Mouse (Mus musculus): ENCODE measurements around the gene Egfl8. TPM values are rescaled to one million over a fixed set of nuclear protein-coding genes. Genes with fewer than 3 reads are reported as not detected.
A peak's percentile ranks its signal among the peaks of the same experiment; 100 is the strongest.

Gene Egfl8
- polyA plus RNA-seq, 1 experiment = 1.1 TPM

DNA sequence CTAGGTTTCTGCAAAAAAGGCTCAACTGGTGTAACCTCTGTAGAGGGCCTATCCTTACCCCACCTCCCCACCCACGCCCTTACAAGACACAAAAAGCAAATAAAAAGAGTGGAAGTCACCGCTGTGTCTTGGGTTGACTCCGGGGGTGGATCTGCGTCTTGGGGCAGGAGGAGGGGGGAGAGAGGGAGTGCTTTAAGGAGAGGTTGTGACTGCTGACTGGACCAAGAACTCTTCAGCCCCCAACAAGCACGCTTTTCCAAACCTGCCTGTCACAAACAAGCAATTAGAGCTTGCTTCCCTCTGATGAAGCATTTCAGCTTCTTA, 12.8 kb upstream of the Egfl8 start:
- TF ChIP-seq EP300 (IDR thresholded peaks at IDR 0.05; ENCODE audit: insufficient read depth, low read depth, low read length) = no peak
- TF ChIP-seq POLR2A (IDR thresholded peaks at IDR 0.05; ENCODE audit: insufficient read depth, low read length) = no peak
- TF ChIP-seq CTCF (IDR thresholded peaks at IDR 0.05; ENCODE audit: low read depth, low read length) = no peak
- Histone ChIP-seq H3K9ac (ENCODE audit: low read depth, poor library complexity, severe bottlenecking) (no peak overlapping the region), H3K9me3 (replicated peaks; ENCODE audit: control insufficient read depth, insufficient read depth, low read length, poor library complexity, severe bottlenecking) (no peaks in the 10 kb centered on the region), H3K4me3 (ENCODE audit: low read depth, low read length) (no peak overlapping the region), H3K36me3 (ENCODE audit: control insufficient read depth, insufficient read depth, low read length, poor library complexity, severe bottlenecking) (no peaks in the 10 kb centered on the region), H3K27me3 (ENCODE audit: control insufficient read depth, insufficient read depth, low read length, poor library complexity, severe bottlenecking) (peaks cover 4% of the 10 kb centered on the region; the same call in 1 of the 2 replicates), H3K27ac (ENCODE audit: insufficient read depth, low read length) (no peak overlapping the region), H3K4me1 (ENCODE audit: control insufficient read depth, insufficient read depth, low read length) (peaks cover 1% of the 10 kb centered on the region)

DNA sequence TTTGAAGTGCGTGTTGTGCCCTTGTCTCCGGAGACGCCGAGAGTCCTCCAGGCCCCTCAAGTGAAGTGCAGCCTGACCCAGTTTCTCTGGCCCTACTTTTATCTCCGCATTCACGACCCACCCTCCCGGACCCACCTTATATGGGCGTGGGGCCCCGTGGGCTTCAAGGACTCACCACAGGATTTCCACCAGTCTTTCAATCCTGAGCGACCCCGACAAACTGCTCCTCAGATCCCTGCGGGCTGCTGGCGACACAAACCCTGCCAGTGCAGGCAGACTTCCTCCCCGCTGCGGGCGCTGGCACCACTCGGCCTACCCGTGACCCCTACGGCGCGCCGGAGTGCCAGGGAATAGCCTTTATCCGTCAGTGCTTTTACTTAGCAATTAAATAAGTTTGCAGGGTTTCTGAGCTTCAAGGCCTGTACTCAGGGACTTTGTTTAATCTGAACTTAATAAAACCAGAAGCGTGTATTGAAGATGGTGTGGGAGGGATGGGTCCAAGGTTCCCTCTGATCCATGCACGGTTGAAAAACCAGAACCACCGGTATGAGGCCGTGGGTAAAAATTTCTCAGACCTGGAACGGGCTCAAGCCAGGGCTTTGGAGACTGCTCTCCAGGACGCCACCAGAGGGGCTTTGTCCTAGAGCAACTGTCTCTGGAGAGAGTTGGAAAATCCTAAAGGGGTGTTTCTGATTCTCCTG, 12.3 kb upstream of the Egfl8 start, which contains the start of gene Ppt2:
Gene Ppt2, minus strand, starts transcription at position 568 of the 701 bp plus-strand sequence.
- H3K4me1 ChIP-seq (ENCODE audit: control insufficient read depth, insufficient read depth, low read length) = peaks cover 1% of the 10 kb centered on the region
- H3K9me3 ChIP-seq (replicated peaks; ENCODE audit: control insufficient read depth, insufficient read depth, low read length, poor library complexity, severe bottlenecking) = no peaks in the 10 kb centered on the region
- no peak within 1 kb of the TSS for H3K27ac ChIP-seq (ENCODE audit: insufficient read depth, low read length)
- H3K4me3 ChIP-seq (ENCODE audit: low read depth, low read length) = peak within 1 kb of the TSS; percentile 80
- H3K27me3 ChIP-seq (ENCODE audit: control insufficient read depth, insufficient read depth, low read length, poor library complexity, severe bottlenecking) = peaks cover 4% of the 10 kb centered on the region; the same call in 1 of the 2 replicates
- H3K36me3 ChIP-seq (ENCODE audit: control insufficient read depth, insufficient read depth, low read length, poor library complexity, severe bottlenecking) = no peaks in the 10 kb centered on the region
- peak within 1 kb of the TSS; percentile 73 for H3K9ac ChIP-seq (ENCODE audit: low read depth, poor library complexity, severe bottlenecking)
- TF ChIP-seq CTCF (IDR thresholded peaks at IDR 0.05; ENCODE audit: low read depth, low read length) (no peak), EP300 (IDR thresholded peaks at IDR 0.05; ENCODE audit: insufficient read depth, low read depth, low read length) (no peak), POLR2A (IDR thresholded peaks at IDR 0.05; ENCODE audit: insufficient read depth, low read length) (no peak)

DNA sequence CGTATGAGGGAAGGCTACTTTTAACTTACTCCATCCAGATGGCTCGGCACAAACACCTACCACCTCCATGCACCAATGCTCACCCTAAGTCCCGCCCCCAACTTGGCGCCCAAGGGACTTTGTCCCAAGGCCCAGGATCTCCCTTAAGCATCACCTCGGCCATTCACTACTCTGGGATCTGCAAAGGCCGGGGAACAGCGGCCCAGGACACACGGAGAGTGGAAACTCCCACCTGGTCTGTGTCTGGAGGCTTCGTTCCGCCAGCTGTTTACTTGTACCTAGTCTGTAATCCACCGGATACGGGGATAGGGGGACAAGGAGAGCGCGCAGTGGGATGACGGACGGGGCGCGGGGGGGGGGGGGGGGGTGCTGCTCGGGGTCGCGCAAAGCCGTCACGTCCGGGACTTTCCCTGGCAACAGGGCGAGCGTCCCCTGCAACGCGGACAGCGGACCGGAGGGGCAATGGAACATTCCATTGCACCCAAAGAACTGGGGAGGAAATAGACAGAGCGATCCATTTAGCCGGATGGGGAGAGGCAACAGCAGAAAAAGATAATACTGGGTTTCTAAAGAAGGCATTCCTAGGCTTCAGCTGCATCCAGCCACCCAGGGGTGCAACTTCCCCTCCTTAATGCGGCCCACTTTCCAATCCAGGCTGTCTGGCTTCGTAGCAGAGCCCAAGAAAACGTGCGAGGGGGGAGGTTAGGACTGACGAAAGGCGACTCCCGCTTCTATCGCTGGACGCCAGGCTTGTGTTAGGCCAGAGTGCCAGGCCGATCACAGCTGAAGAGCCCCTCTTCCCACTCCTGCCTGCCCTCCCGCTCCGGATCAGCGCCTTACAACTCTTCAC, 11.5 kb upstream of the Egfl8 start:
- H3K9me3 ChIP-seq (replicated peaks; ENCODE audit: control insufficient read depth, insufficient read depth, low read length, poor library complexity, severe bottlenecking) = no peaks in the 10 kb centered on the region
- H3K27ac ChIP-seq (ENCODE audit: insufficient read depth, low read length) = no peak overlapping the region
- peak overlapping the region; percentile 73 for H3K9ac ChIP-seq (ENCODE audit: low read depth, poor library complexity, severe bottlenecking)
- no peaks in the 10 kb centered on the region for H3K36me3 ChIP-seq (ENCODE audit: control insufficient read depth, insufficient read depth, low read length, poor library complexity, severe bottlenecking)
- peak overlapping the region; percentile 85 for H3K4me3 ChIP-seq (ENCODE audit: low read depth, low read length)
- H3K27me3 ChIP-seq (ENCODE audit: control insufficient read depth, insufficient read depth, low read length, poor library complexity, severe bottlenecking) = peaks cover 4% of the 10 kb centered on the region; the same call in 1 of the 2 replicates
- TF ChIP-seq CTCF (IDR thresholded peaks at IDR 0.05; ENCODE audit: low read depth, low read length) (no peak), POLR2A (IDR thresholded peaks at IDR 0.05; ENCODE audit: insufficient read depth, low read length) (no peak), EP300 (IDR thresholded peaks at IDR 0.05; ENCODE audit: insufficient read depth, low read depth, low read length) (no peak)
- H3K4me1 ChIP-seq (ENCODE audit: control insufficient read depth, insufficient read depth, low read length) = peaks cover 1% of the 10 kb centered on the region

DNA sequence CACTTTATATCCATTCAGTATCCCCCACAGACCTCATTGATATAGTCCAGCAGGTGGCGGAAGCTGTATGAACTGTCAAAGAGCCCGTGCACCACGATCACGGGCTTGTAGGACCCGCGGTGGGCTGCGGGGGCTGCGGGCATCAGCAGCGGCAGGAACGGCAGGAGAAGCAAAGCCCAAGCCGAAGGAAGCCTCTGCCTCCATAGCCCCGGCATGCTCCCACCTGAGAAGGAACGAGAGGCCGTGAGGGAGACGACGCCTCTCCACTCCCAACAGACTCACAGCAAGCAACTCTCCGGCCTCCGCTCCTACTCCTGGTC, 11.0 kb upstream of the Egfl8 start:
- peak overlapping the region; percentile 85 for H3K4me3 ChIP-seq (ENCODE audit: low read depth, low read length)
- peaks cover 1% of the 10 kb centered on the region for H3K4me1 ChIP-seq (ENCODE audit: control insufficient read depth, insufficient read depth, low read length)
- no peaks in the 10 kb centered on the region for H3K36me3 ChIP-seq (ENCODE audit: control insufficient read depth, insufficient read depth, low read length, poor library complexity, severe bottlenecking)

DNA sequence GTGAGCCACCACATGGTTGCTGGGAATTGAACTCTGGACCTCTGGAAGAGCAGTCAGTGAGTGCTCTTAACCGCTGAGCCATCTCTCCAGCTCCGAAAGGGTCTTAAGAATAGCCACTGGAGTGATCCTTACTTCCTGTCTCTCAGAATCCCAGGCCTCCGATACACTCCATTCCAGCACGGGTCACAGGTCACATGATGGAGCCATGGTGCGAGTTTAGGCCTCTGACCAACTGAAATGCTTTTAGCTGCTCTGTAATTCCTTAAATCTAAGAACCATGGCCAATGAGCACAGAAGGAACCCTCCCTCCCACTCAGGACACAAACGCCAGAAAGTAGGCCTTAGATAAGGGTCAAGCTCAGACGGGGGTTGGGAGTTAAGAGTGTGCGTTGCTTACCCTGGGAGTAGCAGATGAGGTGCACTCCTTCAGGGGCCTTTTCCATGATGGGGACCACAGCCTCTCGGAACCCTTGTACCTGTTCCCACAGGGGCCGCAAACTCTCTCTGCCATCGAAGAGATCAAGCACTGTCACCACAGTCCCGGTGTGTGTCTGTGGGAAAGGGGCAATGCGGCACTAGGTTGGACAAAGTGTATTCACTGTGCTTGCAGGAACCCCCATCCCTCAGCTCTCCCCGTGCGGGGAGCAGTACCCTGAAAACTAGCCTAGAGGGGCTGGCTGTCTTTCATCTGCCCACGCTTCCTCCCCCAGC, 10.4 kb upstream of the Egfl8 start:
- peaks cover 4% of the 10 kb centered on the region; the same call in 1 of the 2 replicates for H3K27me3 ChIP-seq (ENCODE audit: control insufficient read depth, insufficient read depth, low read length, poor library complexity, severe bottlenecking)
- no peaks in the 10 kb centered on the region for H3K9me3 ChIP-seq (replicated peaks; ENCODE audit: control insufficient read depth, insufficient read depth, low read length, poor library complexity, severe bottlenecking)
- H3K4me1 ChIP-seq (ENCODE audit: control insufficient read depth, insufficient read depth, low read length) = peaks cover 1% of the 10 kb centered on the region
- peak overlapping the region; percentile 85 for H3K4me3 ChIP-seq (ENCODE audit: low read depth, low read length)
- TF ChIP-seq EP300 (IDR thresholded peaks at IDR 0.05; ENCODE audit: insufficient read depth, low read depth, low read length) (no peak), POLR2A (IDR thresholded peaks at IDR 0.05; ENCODE audit: insufficient read depth, low read length) (no peak), CTCF (IDR thresholded peaks at IDR 0.05; ENCODE audit: low read depth, low read length) (no peak)
- no peaks in the 10 kb centered on the region for H3K36me3 ChIP-seq (ENCODE audit: control insufficient read depth, insufficient read depth, low read length, poor library complexity, severe bottlenecking)
- no peak overlapping the region for H3K27ac ChIP-seq (ENCODE audit: insufficient read depth, low read length)
- H3K9ac ChIP-seq (ENCODE audit: low read depth, poor library complexity, severe bottlenecking) = peak overlapping the region; percentile 73

More for the DNA sequence above, 11.0 kb upstream of the Egfl8 start:
- no peak overlapping the region for H3K27ac ChIP-seq (ENCODE audit: insufficient read depth, low read length)
- H3K27me3 ChIP-seq (ENCODE audit: control insufficient read depth, insufficient read depth, low read length, poor library complexity, severe bottlenecking) = peaks cover 4% of the 10 kb centered on the region; the same call in 1 of the 2 replicates
- peak overlapping the region; percentile 73 for H3K9ac ChIP-seq (ENCODE audit: low read depth, poor library complexity, severe bottlenecking)
- TF ChIP-seq POLR2A (IDR thresholded peaks at IDR 0.05; ENCODE audit: insufficient read depth, low read length) (no peak), CTCF (IDR thresholded peaks at IDR 0.05; ENCODE audit: low read depth, low read length) (no peak), EP300 (IDR thresholded peaks at IDR 0.05; ENCODE audit: insufficient read depth, low read depth, low read length) (no peak)
- no peaks in the 10 kb centered on the region for H3K9me3 ChIP-seq (replicated peaks; ENCODE audit: control insufficient read depth, insufficient read depth, low read length, poor library complexity, severe bottlenecking)
